23 mouse cellular contexts compared by ENCODE assay signal in the genomic region with DNA sequence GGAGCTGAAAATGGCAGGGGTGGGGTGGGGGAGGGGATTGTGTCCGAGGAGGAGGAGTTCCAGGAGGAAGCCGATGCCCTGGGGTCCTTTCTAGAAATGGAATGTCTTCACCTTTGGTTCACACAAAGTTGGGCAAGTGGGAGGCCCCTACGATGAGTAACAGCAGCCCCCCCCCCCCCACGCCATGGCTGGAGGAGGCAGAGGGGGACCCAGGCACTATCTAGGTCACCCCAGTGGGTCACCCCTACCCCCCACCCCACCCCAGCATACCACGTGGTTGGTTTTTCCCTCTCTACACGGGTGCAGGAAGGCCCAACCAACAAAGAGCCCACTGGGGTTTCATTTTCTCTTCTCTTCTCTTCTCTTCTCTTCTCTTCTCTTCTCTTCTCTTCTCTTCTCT. TPM values are rescaled to one million over a fixed set of nuclear protein-coding genes. Genes with fewer than 3 reads are reported as not detected.
DNase-seq lines count a peak whose midpoint lies in the region; ATAC-seq and TF ChIP-seq lines count a peak whose summit lies in the region.
"Had no signal": no experiment of that assay in that cellular context is flagged by ENCODE, and none has a peak within 500 bp of the region (broad histone marks: within the 10 kb centered on the region; RNA-seq: fewer than 3 reads in every experiment).

No protein-coding gene starts in this region.

- no peaks in the 10 kb centered on the region for H3K27me3 ChIP-seq in MEL (ENCODE audit: control insufficient read depth in 1 of 2, insufficient read depth in 2 of 2, low read length in 2 of 2)
- no peaks in the 10 kb centered on the region for H3K27me3 ChIP-seq in splenic B cell, adult 2 months (ENCODE audit: control insufficient read depth, insufficient read depth, low read length, poor library complexity, severe bottlenecking)

- peaks cover 5% of the 10 kb centered on the region; the same call in 1 of the 2 replicates for H3K79me2 ChIP-seq in MEL (ENCODE audit: control insufficient read depth, insufficient read depth, low read length, poor library complexity)

- peak overlapping the region; percentile 71 to 74; a peak in 3 of 4 replicates for H3K4me3 ChIP-seq in MEL (ENCODE audit: control insufficient read depth in 1 of 2, insufficient read depth in 1 of 2, low read depth in 2 of 2, low read length in 2 of 2)
- H3K4me3 ChIP-seq: embryonic facial prominence, embryonic 12.5 days; forebrain, embryonic 15.5 days; hindbrain, embryonic 12.5 days had no signal

- intact Hi-C loops in left cerebral cortex, postnatal 36 days (cut with DNase I), result loop anchor here (5.0 kb wide), 1 partner anchor 35 kb away; a partner anchor contains a TSS

- DNase-seq in CD4-positive, CD25-positive, alpha-beta regulatory T cell, adult 2 months (ENCODE audit: low read depth, low spot score), result peak; percentile 74
- peak; percentile 67 for DNase-seq in thymus, postnatal 0 days (ENCODE audit: low spot score)
- no peak for DNase-seq in thymus, postnatal 25 days
- DNase-seq in MEL (ENCODE audit: low read depth, low spot score), result peak; percentile 31
- DNase-seq in splenic B cell, adult 2 months (ENCODE audit: low read depth, low spot score), result peak; percentile 63
- no peak for DNase-seq in retina, embryonic 14.5 days (ENCODE audit: low spot score)
- DNase-seq in left cerebral cortex, postnatal 36 days (ENCODE audit: low spot score in 2 of 2), result no peak
- DNase-seq: adrenal gland, postnatal 10 days; cerebellum, adult 11 months; cerebellum, adult 8-10 months; cerebellum, postnatal 25 days; gastrocnemius, postnatal 36 days; heart, adult 11 months; heart, postnatal 36 days had no signal

- TF ChIP-seq RAD21 in MEL (IDR thresholded peaks at IDR 0.05; ENCODE audit: low read depth, low read length), result no peak

- H3K36me3 ChIP-seq in MEL (ENCODE audit: control insufficient read depth in 1 of 2, insufficient read depth in 2 of 2, low read length in 2 of 2), result peaks cover 0 to 14% of the 10 kb centered on the region in 2 experiments; a peak in 2 of 4 replicates
- H3K36me3 ChIP-seq in splenic B cell, adult 2 months (ENCODE audit: control insufficient read depth, insufficient read depth, low read length, poor library complexity, severe bottlenecking), result peaks cover 23% of the 10 kb centered on the region
- H3K36me3 ChIP-seq: embryonic facial prominence, embryonic 12.5 days; forebrain, embryonic 15.5 days; heart, embryonic 13.5 days; hindbrain, embryonic 12.5 days had no signal

- no peak for TF ChIP-seq CTCF in MEL (IDR thresholded peaks at IDR 0.05 in 2 of 3, conservative IDR thresholded peaks at IDR 0.05 in 1 of 3; ENCODE audit: control insufficient read depth in 1 of 3, insufficient read depth in 1 of 3, low read depth in 2 of 3, low read length in 3 of 3, poor library complexity in 1 of 3, severe bottlenecking in 1 of 3)

- TF ChIP-seq EP300 in MEL (IDR thresholded peaks at IDR 0.05; ENCODE audit: low read depth in 1 of 2, low read length in 2 of 2), result no peak

- H3K4me1 ChIP-seq in MEL (ENCODE audit: control insufficient read depth in 1 of 2, insufficient read depth in 2 of 2, low read length in 2 of 2), result peaks cover 10 to 29% of the 10 kb centered on the region in 2 experiments

- no peak overlapping the region for H3K27ac ChIP-seq in MEL (ENCODE audit: control insufficient read depth, low read depth, low read length)
- H3K27ac ChIP-seq: embryonic facial prominence, embryonic 12.5 days; forebrain, embryonic 15.5 days; heart, embryonic 13.5 days; hindbrain, embryonic 12.5 days had no signal

- no peak for ATAC-seq in CD4-positive, CD25-positive, alpha-beta regulatory T cell, adult 4 months
- ATAC-seq: forebrain, embryonic 15.5 days; hindbrain, embryonic 16.5 days had no signal

- H3K9me3 ChIP-seq in MEL (replicated peaks; ENCODE audit: insufficient read depth, low read length), result no peaks in the 10 kb centered on the region
- H3K9me3 ChIP-seq: embryonic facial prominence, embryonic 12.5 days; forebrain, embryonic 15.5 days; heart, embryonic 13.5 days; hindbrain, embryonic 12.5 days had no signal

- no peak for TF ChIP-seq POLR2A in MEL (IDR thresholded peaks at IDR 0.05; ENCODE audit: control insufficient read depth in 1 of 2, insufficient read depth in 1 of 2, low read depth in 1 of 2, low read length in 2 of 2, poor library complexity in 1 of 2)

- 0 out of 2 replicates have a peak overlapping the region, but pooled peaks have one; percentile 9 for H3K9ac ChIP-seq in MEL (ENCODE audit: control insufficient read depth, low read depth, low read length, poor library complexity, severe bottlenecking)
- H3K9ac ChIP-seq: embryonic facial prominence, embryonic 12.5 days; forebrain, embryonic 15.5 days; heart, embryonic 13.5 days; hindbrain, embryonic 12.5 days had no signal

TF ChIP-seq in MEL, 35 proteins besides CTCF, POLR2A, EP300 and RAD21:
- TF ChIP-seq POLR2AphosphoS5 (IDR thresholded peaks at IDR 0.05; ENCODE audit: borderline replicate concordance, low read depth, low read length) (no peak), NRF1 (IDR thresholded peaks at IDR 0.05; ENCODE audit: insufficient read depth, low read depth, low read length, poor library complexity, severe bottlenecking) (no peak), CHD2 (IDR thresholded peaks at IDR 0.05; ENCODE audit: low read length) (no peak), USF2 (IDR thresholded peaks at IDR 0.05; ENCODE audit: borderline replicate concordance in 1 of 2, insufficient read depth in 1 of 2, low read depth in 1 of 2, low read length in 2 of 2) (no peak), JUND (IDR thresholded peaks at IDR 0.05; ENCODE audit: low read depth, low read length) (no peak), ELF1 (IDR thresholded peaks at IDR 0.05; ENCODE audit: low read depth, low read length) (no peak), SIN3A (IDR thresholded peaks at IDR 0.05; ENCODE audit: low read length) (no peak), TAL1 (IDR thresholded peaks at IDR 0.05; ENCODE audit: low read length) (no peak), GATA1 (IDR thresholded peaks at IDR 0.05; ENCODE audit: low read depth, low read length) (no peak), KAT2A (conservative IDR thresholded peaks at IDR 0.05; ENCODE audit: low read depth, low read length) (no peak), RCOR1 (IDR thresholded peaks at IDR 0.05; ENCODE audit: low read depth, low read length) (no peak), MYB (IDR thresholded peaks at IDR 0.05; ENCODE audit: low read depth, low read length) (no peak), UBTF (IDR thresholded peaks at IDR 0.05; ENCODE audit: borderline replicate concordance, insufficient read depth, low read depth, low read length) (no peak), E2F4 (IDR thresholded peaks at IDR 0.05; ENCODE audit: borderline replicate concordance, low read depth, low read length) (no peak), ZMIZ1 (IDR thresholded peaks at IDR 0.05; ENCODE audit: low read depth, low read length) (no peak), MAX (IDR thresholded peaks at IDR 0.05; ENCODE audit: low read length) (no peak), ZNF384 (IDR thresholded peaks at IDR 0.05; ENCODE audit: low read depth, low read length) (no peak), NELFE (IDR thresholded peaks at IDR 0.05; ENCODE audit: low read depth, low read length) (no peak)

RNA-seq across cellular contexts. Expression of a gene that starts 2.9 kb away (rescaled TPM):
- polyA plus RNA-seq in CD4-positive, CD25-positive, alpha-beta regulatory T cell, adult 4 months (2017; shearing (Covaris generic)), result 100 to 1,000 TPM; 154 to 344 TPM
- 144 and 167 TPM in 2 replicates for polyA plus RNA-seq in thymus, postnatal 0 days (2015; fragmentation: Nextera tagmentation; extraction: Ambion mirVana)
- total RNA-seq in MEL (2012; rRNA removed), result 0.75 and 1.1 TPM in 2 replicates
- polyA plus RNA-seq in MEL (2012; ENCODE audit: insufficient read depth in 1 of 2, insufficient read length in 2 of 2, low read depth in 1 of 2, low replicate concordance in 2 of 2, missing spikeins in 1 of 2), result 1 to 10 TPM in 1 of 2 experiments, not detected in 1; 1.5 TPM
- total RNA-seq in left cerebral cortex, postnatal 36 days (2021), result 1 to 10 TPM; 1.1 to 1.3 TPM
- total RNA-seq: gastrocnemius, adult 8-10 months had no signal

RNA-seq across cellular contexts. Expression of a gene that starts 4.7 kb away (rescaled TPM):
- 10 to 100 TPM; 15.3 to 23.5 TPM for polyA plus RNA-seq in CD4-positive, CD25-positive, alpha-beta regulatory T cell, adult 4 months (2017; shearing (Covaris generic))
- 4.2 and 5.7 TPM in 2 replicates for polyA plus RNA-seq in thymus, postnatal 0 days (2015; fragmentation: Nextera tagmentation; extraction: Ambion mirVana)
- total RNA-seq in MEL (2012; rRNA removed), result 0.95 and 1.2 TPM in 2 replicates
- 1 to 10 TPM in 1 of 2 experiments, not detected in 1; 2.0 TPM for polyA plus RNA-seq in MEL (2012; ENCODE audit: insufficient read depth in 1 of 2, insufficient read length in 2 of 2, low read depth in 1 of 2, low replicate concordance in 2 of 2, missing spikeins in 1 of 2)
- under 1 TPM in 1 of 2 experiments, not detected in 1; 0.25 TPM for total RNA-seq in left cerebral cortex, postnatal 36 days (2021)
- polyA plus RNA-seq: forebrain, embryonic 11.5 days; forebrain, embryonic 15.5 days; hindbrain, embryonic 16.5 days had no signal

RNA-seq across cellular contexts. Expression of a gene that starts 8.0 kb away (rescaled TPM):
- 10 to 100 TPM; 82.7 to 99.0 TPM for polyA plus RNA-seq in CD4-positive, CD25-positive, alpha-beta regulatory T cell, adult 4 months (2017; shearing (Covaris generic))
- 4.4 and 4.7 TPM in 2 replicates for polyA plus RNA-seq in thymus, postnatal 0 days (2015; fragmentation: Nextera tagmentation; extraction: Ambion mirVana)
- not detected in 2 replicates for total RNA-seq in MEL (2012; rRNA removed)
- polyA plus RNA-seq in MEL (2012; ENCODE audit: insufficient read depth in 1 of 2, insufficient read length in 2 of 2, low read depth in 1 of 2, low replicate concordance in 2 of 2, missing spikeins in 1 of 2), result under 1 TPM in 1 of 2 experiments, not detected in 1; 0.24 TPM
- 1 to 10 TPM in 1 of 2 experiments, under 1 TPM in 1; 0.44 to 1.1 TPM for total RNA-seq in left cerebral cortex, postnatal 36 days (2021)
- polyA plus RNA-seq: forebrain, embryonic 11.5 days; heart, embryonic 13.5 days; heart, postnatal 0 days; hindbrain, embryonic 12.5 days had no signal

RNA-seq across cellular contexts. Expression of a gene that starts 8.9 kb away (rescaled TPM):
- 10 to 100 TPM in 1 of 2 experiments, 1 to 10 TPM in 1; 7.3 to 10.0 TPM for polyA plus RNA-seq in CD4-positive, CD25-positive, alpha-beta regulatory T cell, adult 4 months (2017; shearing (Covaris generic))
- 35.3 and 41.8 TPM in 2 replicates for polyA plus RNA-seq in thymus, postnatal 0 days (2015; fragmentation: Nextera tagmentation; extraction: Ambion mirVana)
- total RNA-seq in MEL (2012; rRNA removed), result 15.2 and 16.9 TPM in 2 replicates
- 10 to 100 TPM in 1 of 2 experiments, not detected in 1; 29.0 TPM for polyA plus RNA-seq in MEL (2012; ENCODE audit: insufficient read depth in 1 of 2, insufficient read length in 2 of 2, low read depth in 1 of 2, low replicate concordance in 2 of 2, missing spikeins in 1 of 2)
- total RNA-seq in left cerebral cortex, postnatal 36 days (2021), result 1 to 10 TPM; 8.6 to 9.9 TPM

RNA-seq across cellular contexts. Expression of a gene that starts 21.3 kb away (rescaled TPM):
- 1 to 10 TPM; 1.8 to 3.7 TPM for polyA plus RNA-seq in CD4-positive, CD25-positive, alpha-beta regulatory T cell, adult 4 months (2017; shearing (Covaris generic))
- 45.2 and 47.2 TPM in 2 replicates for polyA plus RNA-seq in thymus, postnatal 0 days (2015; fragmentation: Nextera tagmentation; extraction: Ambion mirVana)
- total RNA-seq in MEL (2012; rRNA removed), result 0.29 and 0.42 TPM in 2 replicates
- under 1 TPM in 1 of 2 experiments, not detected in 1; 0.45 TPM for polyA plus RNA-seq in MEL (2012; ENCODE audit: insufficient read depth in 1 of 2, insufficient read length in 2 of 2, low read depth in 1 of 2, low replicate concordance in 2 of 2, missing spikeins in 1 of 2)
- 10 to 100 TPM in 1 of 2 experiments, 1 to 10 TPM in 1; 9.1 to 13.0 TPM for total RNA-seq in left cerebral cortex, postnatal 36 days (2021)

Comparison
In these comparisons a context has a peak if more than half of its experiments do, and no peak if none do; other contexts are left out.
1. DNase-seq: peak in CD4-positive, CD25-positive, alpha-beta regulatory T cell, adult 2 months (single experiment), thymus, postnatal 0 days (single experiment), MEL (single experiment) and splenic B cell, adult 2 months (single experiment); none in thymus, postnatal 25 days (single experiment), retina, embryonic 14.5 days (single experiment) and left cerebral cortex, postnatal 36 days (0 of 2).
2. RNA of a gene that starts 2.9 kb away (polyA plus RNA-seq): 154 to 344 TPM in CD4-positive, CD25-positive, alpha-beta regulatory T cell, adult 4 months and 144 to 167 TPM in thymus, postnatal 0 days; 1.5 TPM in MEL; every median in the first group is over 10 times any median in the second.
3. RNA of a gene that starts 8.0 kb away (polyA plus RNA-seq): 82.7 to 99.0 TPM in CD4-positive, CD25-positive, alpha-beta regulatory T cell, adult 4 months; 4.4 to 4.7 TPM in thymus, postnatal 0 days and 0.24 TPM in MEL; every median in the first group is over 10 times any median in the second.